Mouse (Mus musculus): ENCODE measurements around the gene Rho. TPM values are rescaled to one million over a fixed set of nuclear protein-coding genes. Genes with fewer than 3 reads are reported as not detected.

Gene Rho
- polyA plus RNA-seq, 1 experiment from 2014 or later, result 0.43 TPM

DNA sequence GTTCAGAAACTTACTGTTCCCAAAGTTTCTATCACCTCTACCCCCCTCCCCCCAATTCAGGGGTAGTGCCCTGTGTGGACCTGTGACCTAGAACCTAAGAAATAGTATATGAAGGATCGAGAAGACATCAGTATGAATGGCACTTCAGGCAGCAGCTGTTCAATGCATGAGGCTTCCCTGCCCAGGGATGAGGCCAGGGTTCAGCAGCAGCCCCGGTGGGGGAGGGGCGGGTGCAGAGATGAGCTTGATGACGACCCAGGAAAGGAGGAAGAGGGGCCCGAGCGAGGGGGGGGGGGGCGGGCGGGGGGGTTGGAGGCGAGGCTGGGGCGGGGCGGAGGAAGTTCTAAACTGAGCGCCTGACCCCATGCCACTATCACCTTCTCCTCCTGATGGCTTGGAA is 9.6 kb downstream of the Rho start:
- H3K4me3 ChIP-seq (replicated peaks), result no peak overlapping the region
- H3K4me2 ChIP-seq, result no peak overlapping the region
- H3K27ac ChIP-seq, result no peak overlapping the region
- H3K9me3 ChIP-seq, result no peaks in the 10 kb centered on the region
- H3K4me1 ChIP-seq, result peaks cover 9% of the 10 kb centered on the region; the same call in 1 of the 2 replicates
- WGBS, result 12% methylated on average over 10 of the region's 12 CpGs
- no peak for ATAC-seq (ENCODE audit: low FRiP score)
- H3K27me3 ChIP-seq, result no peaks in the 10 kb centered on the region
- no peaks in the 10 kb centered on the region for H3K36me3 ChIP-seq (replicated peaks)
- H3K9ac ChIP-seq, result no peak overlapping the region

DNA sequence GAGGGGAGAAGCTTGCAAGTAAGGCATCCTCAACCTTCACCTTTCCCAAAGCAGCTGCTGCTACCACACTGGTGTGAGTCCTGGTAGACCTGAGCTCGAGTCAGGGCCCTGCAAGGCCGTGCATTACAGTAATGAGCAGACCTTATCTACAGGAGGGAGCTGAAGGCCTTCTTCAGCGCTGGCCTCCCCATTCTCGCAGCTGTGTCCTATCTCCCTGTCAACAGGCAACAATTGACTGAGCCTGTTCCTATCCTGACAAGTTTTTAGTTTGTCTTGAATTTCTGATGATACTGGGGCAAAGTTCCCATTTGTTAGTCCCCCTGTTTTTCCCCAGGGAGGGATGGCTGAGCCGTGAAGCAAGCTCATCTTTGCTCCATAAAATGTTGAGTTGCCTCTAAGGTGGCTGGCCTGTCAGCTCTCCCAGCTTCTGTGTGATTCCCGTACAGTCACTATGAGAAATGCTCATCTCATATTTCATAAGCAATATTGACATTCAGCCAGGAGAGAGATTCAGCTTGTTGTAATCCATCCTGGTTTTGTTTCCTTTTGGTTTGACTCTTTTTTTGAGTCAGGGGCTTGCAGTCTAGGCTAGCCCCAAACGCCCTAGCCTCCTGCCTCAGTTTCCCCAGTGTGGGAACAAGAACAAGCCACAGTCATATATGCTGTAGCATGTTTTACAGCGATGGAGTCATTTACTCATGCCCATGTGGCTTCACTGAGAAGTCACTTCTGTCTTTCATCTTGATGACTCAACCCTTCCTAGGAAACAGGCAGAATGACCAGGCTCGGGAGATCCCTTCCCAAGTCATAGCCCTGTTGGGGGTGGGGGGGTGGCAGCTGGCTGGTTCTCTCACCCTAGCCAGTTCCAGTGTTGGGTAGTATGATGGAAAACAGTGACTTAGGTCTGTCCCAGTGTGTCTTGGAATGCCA is 12.2 kb downstream of the Rho start:
- H3K4me3 ChIP-seq (replicated peaks), result no peak overlapping the region
- no peak overlapping the region for H3K9ac ChIP-seq
- no peak overlapping the region for H3K27ac ChIP-seq
- no peak overlapping the region for H3K4me2 ChIP-seq
- H3K4me1 ChIP-seq, result peaks cover 8% of the 10 kb centered on the region; the same call in 1 of the 2 replicates
- no peaks in the 10 kb centered on the region for H3K9me3 ChIP-seq
- no peak for ATAC-seq (ENCODE audit: low FRiP score)
- WGBS, result 84% methylated on average over 9 of the region's 9 CpGs
- H3K27me3 ChIP-seq, result no peaks in the 10 kb centered on the region
- H3K36me3 ChIP-seq (replicated peaks), result no peaks in the 10 kb centered on the region

DNA sequence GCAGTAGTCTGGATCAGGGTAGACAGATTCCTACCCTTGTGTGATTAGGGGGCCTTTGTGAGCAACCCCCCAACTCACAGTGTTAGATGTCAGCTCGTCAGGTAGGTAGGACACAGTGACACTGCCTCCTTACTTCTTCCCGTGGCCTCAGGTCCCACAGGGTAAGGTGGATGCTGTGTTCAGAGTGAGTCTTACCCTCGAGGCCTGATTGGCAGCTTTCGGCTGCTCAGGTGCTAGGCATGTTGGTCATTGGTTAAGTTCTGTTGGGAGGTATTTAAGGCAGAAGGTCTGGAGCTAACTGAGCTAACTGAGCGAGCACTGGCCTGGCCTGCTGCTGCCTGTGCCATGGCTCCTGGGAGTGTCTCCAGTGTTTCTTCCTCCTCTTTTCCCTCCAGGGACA is 13.1 kb downstream of the Rho start, which contains the start of gene H1foo:
Gene H1foo, plus strand, starts transcription at position 301 of the 400 bp plus-strand sequence.
- Histone ChIP-seq H3K9me3 (no peaks in the 10 kb centered on the region), H3K27ac (no peak within 1 kb of the TSS), H3K36me3 (replicated peaks) (no peaks in the 10 kb centered on the region), H3K27me3 (no peaks in the 10 kb centered on the region), H3K4me3 (replicated peaks) (no peak within 1 kb of the TSS), H3K4me1 (peaks cover 8% of the 10 kb centered on the region; the same call in 1 of the 2 replicates), H3K4me2 (no peak within 1 kb of the TSS), H3K9ac (no peak within 1 kb of the TSS)
- ATAC-seq (ENCODE audit: low FRiP score), result no peak
- 80% methylated on average over 5 of the region's 5 CpGs for WGBS

DNA sequence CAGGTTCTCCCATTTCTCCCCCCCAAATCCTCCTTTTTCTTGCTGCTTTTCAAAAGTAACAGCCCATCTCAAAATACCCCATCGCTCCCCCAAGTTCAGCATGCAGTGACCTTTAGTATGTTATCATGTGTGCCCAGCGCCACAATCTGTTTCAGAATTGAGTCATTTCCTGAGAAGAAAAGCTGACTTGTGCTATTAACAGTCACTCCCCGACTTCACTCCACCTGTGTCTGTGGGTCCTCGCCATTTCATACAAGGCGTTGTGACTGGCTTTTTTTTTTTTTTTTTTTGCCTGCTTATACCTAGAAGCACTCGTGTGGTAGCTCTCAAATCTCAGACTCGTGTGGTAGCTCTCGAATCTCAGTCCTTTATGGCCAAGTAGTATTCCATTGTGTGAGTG is 14.1 kb downstream of the Rho start:
- Histone ChIP-seq H3K9me3 (no peaks in the 10 kb centered on the region), H3K27ac (no peak overlapping the region), H3K9ac (no peak overlapping the region), H3K4me1 (peaks cover 8% of the 10 kb centered on the region; the same call in 1 of the 2 replicates), H3K36me3 (replicated peaks) (no peaks in the 10 kb centered on the region), H3K4me3 (replicated peaks) (no peak overlapping the region), H3K4me2 (no peak overlapping the region), H3K27me3 (no peaks in the 10 kb centered on the region)
- no peak for ATAC-seq (ENCODE audit: low FRiP score)
- 86% methylated on average over 8 of the region's 8 CpGs for WGBS

DNA sequence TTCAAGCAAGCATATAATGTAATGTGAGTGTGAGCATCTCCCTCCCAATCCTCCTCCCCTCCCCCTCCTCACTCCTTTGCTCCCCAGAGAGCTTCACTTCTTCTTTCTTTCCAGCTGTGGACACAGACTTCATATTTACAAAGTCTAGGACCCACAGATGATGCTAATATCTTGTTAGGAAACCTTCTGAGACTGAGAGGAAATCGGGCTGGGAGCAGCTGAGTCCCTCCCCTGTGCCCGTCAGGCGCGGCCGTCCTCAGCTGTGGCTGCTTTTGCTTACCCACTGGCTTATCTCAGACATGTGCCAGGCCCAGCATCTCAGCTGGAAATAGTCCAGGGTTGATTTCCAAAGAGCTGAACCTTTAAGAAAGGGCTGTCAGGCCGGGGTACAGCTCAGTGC is 14.8 kb downstream of the Rho start:
- 0 out of 2 replicates have a peak overlapping the region, but pooled peaks have one; percentile 50 for H3K27ac ChIP-seq
- ATAC-seq (ENCODE audit: low FRiP score), result no peak
- H3K4me2 ChIP-seq, result no peak overlapping the region
- no peak overlapping the region for H3K4me3 ChIP-seq (replicated peaks)
- H3K4me1 ChIP-seq, result 0 out of 2 replicates have a peak, but pooled peaks cover 2% of the 10 kb centered on the region
- no peak overlapping the region for H3K9ac ChIP-seq
- H3K9me3 ChIP-seq, result no peaks in the 10 kb centered on the region
- H3K36me3 ChIP-seq (replicated peaks), result no peaks in the 10 kb centered on the region
- no peaks in the 10 kb centered on the region for H3K27me3 ChIP-seq
- 76% methylated on average over 6 of the region's 6 CpGs for WGBS

DNA sequence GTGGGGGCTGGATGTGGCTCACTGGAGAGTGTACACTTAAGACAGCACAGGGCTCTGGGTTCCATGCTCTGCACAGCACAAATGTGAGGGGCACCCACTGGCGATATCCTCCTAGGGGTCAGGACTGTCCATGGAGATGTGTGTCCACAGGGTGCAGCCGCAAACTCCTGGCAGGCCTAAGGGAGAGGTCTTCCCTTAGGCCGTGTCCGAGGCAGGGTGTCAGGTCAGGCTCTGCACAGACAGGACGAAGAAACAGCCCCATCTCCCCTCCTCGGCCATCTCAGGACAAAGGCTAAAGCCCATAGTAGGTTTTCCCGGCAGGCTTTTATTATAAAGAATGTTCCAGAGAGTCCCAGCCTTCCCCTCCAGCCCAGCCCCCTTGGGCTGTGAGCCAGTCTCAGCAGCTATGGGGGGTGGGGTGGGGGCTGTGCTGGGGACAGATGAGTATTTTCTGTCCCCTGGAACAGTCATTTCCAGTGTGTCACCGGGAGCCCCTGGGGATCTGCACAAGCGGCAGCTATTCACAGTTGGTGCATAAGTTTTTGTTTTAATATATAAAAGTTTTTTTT is 23.0 kb downstream of the Rho start:
- no peak for ATAC-seq (ENCODE audit: low FRiP score)
- H3K27ac ChIP-seq, result no peak overlapping the region
- H3K4me2 ChIP-seq, result no peak overlapping the region
- no peaks in the 10 kb centered on the region for H3K9me3 ChIP-seq
- H3K4me1 ChIP-seq, result peaks cover 16% of the 10 kb centered on the region
- H3K9ac ChIP-seq, result no peak overlapping the region
- no peak overlapping the region for H3K4me3 ChIP-seq (replicated peaks)
- H3K36me3 ChIP-seq (replicated peaks), result no peaks in the 10 kb centered on the region
- 74% methylated on average over 9 of the region's 9 CpGs for whole genome bisulfite sequencing
- peaks cover 3% of the 10 kb centered on the region; the same call in 1 of the 2 replicates for H3K27me3 ChIP-seq

DNA sequence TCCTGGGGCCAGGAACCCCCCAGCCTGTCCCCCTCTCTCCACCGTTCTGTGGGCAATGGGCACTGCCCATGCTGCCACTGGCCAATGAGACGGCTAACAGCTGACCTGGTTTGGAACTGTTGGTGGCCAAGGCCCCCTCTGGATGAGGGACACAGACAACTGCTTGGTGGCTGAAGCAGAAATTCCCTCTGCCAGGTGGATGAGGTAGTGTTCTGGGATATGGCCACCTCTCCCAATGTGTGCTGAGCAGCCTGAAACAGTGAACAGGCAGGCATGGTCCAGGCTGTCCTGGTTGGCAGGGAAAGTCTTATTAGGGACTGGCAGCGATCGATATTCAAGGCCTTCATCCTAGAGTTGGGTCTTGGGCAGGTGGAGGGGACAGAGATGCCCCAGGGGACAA is 23.6 kb downstream of the Rho start:
- Histone ChIP-seq H3K4me3 (replicated peaks) (no peak overlapping the region), H3K9me3 (no peaks in the 10 kb centered on the region), H3K36me3 (replicated peaks) (no peaks in the 10 kb centered on the region), H3K4me2 (no peak overlapping the region), H3K27me3 (peaks cover 3% of the 10 kb centered on the region; the same call in 1 of the 2 replicates), H3K9ac (no peak overlapping the region), H3K27ac (no peak overlapping the region), H3K4me1 (peaks cover 16% of the 10 kb centered on the region)
- ATAC-seq (ENCODE audit: low FRiP score), result no peak
- WGBS, result 85% methylated on average over 4 of the region's 4 CpGs

DNA sequence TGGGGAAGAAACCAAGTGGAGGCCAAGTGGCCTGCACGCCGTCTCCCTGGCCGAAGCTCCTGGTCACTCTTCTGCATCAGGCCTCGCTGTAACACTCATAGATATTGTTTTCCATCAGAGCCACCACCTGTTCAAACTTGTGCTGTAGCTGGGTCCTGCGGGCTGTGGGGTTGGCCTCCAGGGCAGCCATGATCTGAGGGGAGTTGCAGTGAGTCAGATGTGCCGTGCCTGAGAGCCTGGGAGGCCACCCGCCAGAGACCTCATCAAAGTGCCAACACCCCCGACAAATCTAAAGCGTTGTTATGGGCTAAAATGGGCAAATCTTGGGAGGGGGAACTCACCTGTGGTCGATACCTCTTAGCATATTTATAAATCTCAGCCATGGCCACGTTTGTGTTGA is 24.1 kb downstream of the Rho start:
- Histone ChIP-seq H3K4me1 (peaks cover 16% of the 10 kb centered on the region), H3K4me2 (no peak overlapping the region), H3K4me3 (replicated peaks) (no peak overlapping the region), H3K27me3 (peaks cover 3% of the 10 kb centered on the region; the same call in 1 of the 2 replicates), H3K9me3 (no peaks in the 10 kb centered on the region), H3K9ac (no peak overlapping the region), H3K27ac (no peak overlapping the region), H3K36me3 (replicated peaks) (no peaks in the 10 kb centered on the region)
- no peak for ATAC-seq (ENCODE audit: low FRiP score)
- 86% methylated on average over 11 of the region's 11 CpGs for WGBS

DNA sequence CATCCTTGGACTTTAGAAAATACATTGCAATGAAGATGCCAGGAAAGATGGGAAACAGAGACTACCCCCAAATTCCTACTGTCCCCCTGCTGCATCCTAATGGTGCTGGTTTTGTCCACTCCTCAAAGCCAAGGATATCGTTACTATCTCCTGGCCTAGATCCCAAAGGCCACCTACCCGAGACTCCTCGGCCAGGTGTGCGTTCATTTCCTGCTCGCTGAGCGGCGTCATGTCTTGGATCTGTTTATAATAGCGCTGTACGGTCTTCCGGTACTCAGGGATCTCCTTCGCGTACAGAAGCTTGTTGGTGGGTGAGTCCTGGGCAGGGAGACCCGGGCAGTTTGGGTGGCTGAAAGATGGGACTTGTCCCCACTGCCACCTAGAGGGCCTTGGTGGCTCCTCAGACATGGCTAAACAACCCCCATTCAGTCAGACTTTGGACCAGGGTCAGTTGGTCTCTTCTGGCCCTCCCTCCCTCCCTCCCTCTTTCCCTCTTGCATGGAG is 24.9 kb downstream of the Rho start:
- Histone ChIP-seq H3K4me2 (no peak overlapping the region), H3K27ac (peak overlapping the region; percentile 47; the same call in 1 of the 2 replicates)
- no peak for ATAC-seq (ENCODE audit: low FRiP score)

DNA sequence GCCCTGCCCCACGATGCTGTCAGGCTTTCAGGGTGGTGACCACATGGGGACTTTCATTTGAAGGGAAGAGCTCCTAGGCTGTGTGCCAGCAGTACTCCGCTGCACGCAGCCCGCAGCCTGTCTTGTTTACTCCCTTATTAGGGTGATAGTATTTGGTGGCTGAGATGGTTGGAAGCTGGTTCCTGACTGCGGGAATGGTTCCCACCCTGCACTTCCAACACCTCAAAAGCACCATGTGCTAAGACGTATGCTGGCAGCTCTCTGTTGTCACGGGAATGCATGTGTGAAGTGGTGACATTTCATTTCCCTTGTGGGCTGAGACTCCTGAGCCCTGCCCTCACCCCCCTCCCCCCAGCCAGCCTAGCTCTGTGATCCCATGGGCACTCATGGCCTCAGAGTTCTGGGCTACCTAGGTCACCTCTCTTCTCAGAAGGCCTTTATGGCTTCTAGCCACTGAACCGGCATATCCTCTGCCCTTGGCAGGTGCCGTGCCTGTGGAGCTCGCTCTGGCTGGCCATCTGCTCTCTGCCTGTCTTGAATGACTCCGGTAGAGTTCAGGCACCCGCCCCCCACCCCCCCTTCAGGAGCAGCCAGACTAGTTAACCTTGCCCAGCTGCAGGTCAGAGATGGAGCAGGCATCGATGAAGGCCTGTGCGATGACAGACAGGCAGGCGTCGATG is 25.5 kb downstream of the Rho start:
- Histone ChIP-seq H3K27me3 (peaks cover 3% of the 10 kb centered on the region; the same call in 1 of the 2 replicates), H3K27ac (peak overlapping the region; percentile 47; the same call in 1 of the 2 replicates), H3K4me2 (no peak overlapping the region), H3K4me1 (peaks cover 16% of the 10 kb centered on the region), H3K36me3 (replicated peaks) (no peaks in the 10 kb centered on the region), H3K9me3 (no peaks in the 10 kb centered on the region), H3K9ac (0 out of 2 replicates have a peak overlapping the region, but pooled peaks have one; percentile 17), H3K4me3 (replicated peaks) (no peak overlapping the region)
- peak; percentile 61; the same call in 1 of the 2 replicates for ATAC-seq (ENCODE audit: low FRiP score)
- 50% methylated on average over 16 of the region's 16 CpGs for WGBS

More for the DNA sequence above, 24.9 kb downstream of the Rho start:
- WGBS, result 90% methylated on average over 13 of the region's 13 CpGs
- Histone ChIP-seq H3K4me1 (peaks cover 16% of the 10 kb centered on the region), H3K27me3 (peaks cover 3% of the 10 kb centered on the region; the same call in 1 of the 2 replicates), H3K9ac (no peak overlapping the region), H3K36me3 (replicated peaks) (no peaks in the 10 kb centered on the region), H3K9me3 (no peaks in the 10 kb centered on the region), H3K4me3 (replicated peaks) (no peak overlapping the region)

DNA sequence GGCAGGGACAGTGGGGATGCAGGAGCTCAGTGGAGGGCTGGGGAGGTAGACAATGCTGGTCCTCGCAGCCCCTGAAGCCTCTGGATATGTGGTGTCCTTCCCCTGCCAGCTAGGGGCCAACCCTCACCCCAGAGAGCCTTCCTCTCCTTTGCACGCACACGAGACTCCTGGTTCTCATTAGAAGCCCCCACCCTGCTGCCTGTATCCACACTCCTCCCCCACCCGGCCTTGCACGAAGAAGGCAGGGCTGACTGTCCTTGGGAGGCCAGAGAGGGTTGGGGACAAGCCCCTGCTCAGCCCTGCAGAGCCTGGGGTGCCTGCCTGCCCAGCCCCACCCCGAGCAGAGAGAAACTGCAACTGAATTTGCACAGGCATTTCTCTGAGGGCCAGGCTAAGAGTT is 26.1 kb downstream of the Rho start:
- Histone ChIP-seq H3K36me3 (replicated peaks) (no peaks in the 10 kb centered on the region), H3K27me3 (peaks cover 3% of the 10 kb centered on the region; the same call in 1 of the 2 replicates), H3K9ac (0 out of 2 replicates have a peak overlapping the region, but pooled peaks have one; percentile 17), H3K4me1 (peaks cover 22% of the 10 kb centered on the region), H3K4me3 (replicated peaks) (no peak overlapping the region), H3K4me2 (no peak overlapping the region), H3K9me3 (no peaks in the 10 kb centered on the region), H3K27ac (no peak overlapping the region)
- ATAC-seq (ENCODE audit: low FRiP score), result no peak
- WGBS, result 48% methylated on average over 6 of the region's 6 CpGs

DNA sequence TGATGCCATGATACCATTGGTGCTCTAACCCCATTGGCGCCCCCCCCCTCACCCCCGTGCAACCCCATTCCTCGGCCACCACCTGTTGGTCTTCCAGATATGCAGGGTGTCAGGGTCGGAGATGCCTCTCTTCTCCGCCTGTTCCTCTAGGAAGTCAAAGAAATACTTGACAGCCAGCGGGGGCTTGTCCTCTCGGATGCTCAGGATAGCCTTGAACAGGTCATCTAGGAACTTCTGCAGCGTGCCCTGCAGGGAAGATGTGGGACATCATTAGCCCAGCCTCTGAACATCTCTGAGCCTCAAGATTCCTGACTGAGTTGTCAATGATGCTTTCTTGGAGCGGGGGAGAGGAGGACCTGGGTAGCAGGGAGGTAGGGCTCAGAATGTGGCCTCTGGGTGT is 26.9 kb downstream of the Rho start:
- H3K4me3 ChIP-seq (replicated peaks), result no peak overlapping the region
- H3K27ac ChIP-seq, result no peak overlapping the region
- H3K27me3 ChIP-seq, result peaks cover 6% of the 10 kb centered on the region; the same call in 1 of the 2 replicates
- H3K36me3 ChIP-seq (replicated peaks), result no peaks in the 10 kb centered on the region
- peaks cover 22% of the 10 kb centered on the region for H3K4me1 ChIP-seq
- 88% methylated on average over 9 of the region's 9 CpGs for WGBS
- H3K4me2 ChIP-seq, result no peak overlapping the region
- ATAC-seq (ENCODE audit: low FRiP score), result no peak
- no peak overlapping the region for H3K9ac ChIP-seq
- H3K9me3 ChIP-seq, result no peaks in the 10 kb centered on the region
